Mouse (Mus musculus) kidney, postnatal 4 days (tissue): ENCODE data around the gene Tpte.

Experiments
- DNase-seq, 2 experiments: peaks; one replicate each; pipeline ENCODE4 v3.0.0; 2021; ENCODE audit warnings: mixed read lengths in 2 of 2

Gene Tpte

GRCm38 (mm10) chr8:22380934-22381333 is 97.7 kb downstream of the Tpte start:
- DNase-seq: no peak

GRCm38 (mm10) chr8:22382824-22383595 is 99.8 kb downstream of the Tpte start:
- no peak for DNase-seq

- DNase-seq: no peak
These were observed 101.9 kb downstream of the Tpte start for GRCm38 (mm10) chr8:22385158-22385557.

DNA sequence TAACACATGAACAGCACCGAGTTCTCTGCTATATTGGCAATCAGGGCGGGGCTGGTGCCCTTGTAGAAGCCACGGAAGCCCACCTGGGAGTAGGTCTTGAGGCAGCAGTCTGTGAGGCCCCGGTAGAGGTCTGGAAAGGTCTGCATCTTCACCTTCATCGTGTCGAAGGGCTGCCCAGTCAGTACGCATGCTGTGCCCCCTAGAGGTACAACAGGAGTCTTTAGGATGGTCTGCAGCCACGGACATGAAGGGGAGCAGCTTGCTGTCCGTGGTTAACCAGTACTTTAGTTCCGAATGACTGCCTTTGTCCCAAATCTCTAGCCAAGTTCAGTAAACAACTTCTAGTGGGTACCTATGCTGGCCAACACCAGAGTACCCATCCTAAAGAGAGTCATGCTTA is 106.6 kb downstream of the Tpte start:
- DNase-seq: peak in 1 of 2 experiments; percentile 16

DNA sequence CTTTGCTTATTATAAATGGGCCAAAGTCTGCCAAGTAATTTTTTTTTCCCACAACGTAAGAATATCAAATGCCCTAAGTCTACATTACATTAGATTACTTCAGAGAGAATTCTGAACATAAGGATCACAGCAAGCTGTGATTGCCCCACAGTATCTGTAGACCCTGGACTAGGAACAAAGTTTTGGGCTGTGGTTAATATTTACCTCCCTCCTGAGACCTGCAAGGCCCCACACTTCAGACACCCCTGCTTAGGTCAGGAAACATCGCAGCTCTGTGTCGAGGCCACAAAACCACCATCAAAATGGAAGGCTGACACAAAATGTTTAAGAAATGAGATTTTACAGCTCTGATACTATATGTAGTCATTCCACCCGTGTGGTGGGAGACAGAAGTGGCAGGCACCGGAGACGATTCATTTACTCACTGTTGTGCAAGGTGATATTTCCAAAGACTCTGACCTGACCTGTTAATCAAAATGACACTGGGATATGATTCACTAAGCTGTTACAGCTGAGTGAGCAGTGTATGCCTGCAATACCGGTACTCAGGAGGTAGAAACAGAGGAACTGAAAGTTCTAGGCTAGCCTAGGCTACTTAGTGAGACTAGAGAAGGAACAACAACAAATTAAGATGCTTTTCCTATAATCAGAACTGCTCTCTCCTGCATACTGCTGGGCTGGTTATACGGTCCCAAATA is 107.7 kb downstream of the Tpte start:
- peak in 1 of 2 experiments; percentile 28 for DNase-seq

DNA sequence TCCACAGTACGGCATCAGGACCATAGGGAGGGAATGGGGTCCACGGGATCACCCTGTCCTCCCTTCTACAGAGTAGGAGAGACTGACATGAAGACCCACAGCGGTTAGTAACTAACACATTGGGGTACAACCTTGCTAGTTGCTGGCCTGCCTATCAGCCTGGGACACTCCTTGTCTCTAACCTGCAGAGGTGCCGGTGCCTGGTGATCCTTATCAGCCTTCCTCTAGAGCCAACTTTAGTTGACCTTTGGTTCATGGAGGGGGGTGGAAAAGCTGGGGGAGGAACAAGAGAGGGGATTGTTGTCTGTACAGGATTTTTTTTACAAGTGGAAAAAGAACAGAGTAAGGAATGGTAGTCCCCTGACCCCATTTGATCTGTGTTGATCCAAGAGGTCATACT is 111.2 kb downstream of the Tpte start:
- DNase-seq: no peak

GRCm38 (mm10) chr8:22395256-22395655 is 112.0 kb downstream of the Tpte start:
- DNase-seq: no peak

GRCm38 (mm10) chr8:22397811-22398141 is 114.5 kb downstream of the Tpte start:
- DNase-seq: no peak

DNA sequence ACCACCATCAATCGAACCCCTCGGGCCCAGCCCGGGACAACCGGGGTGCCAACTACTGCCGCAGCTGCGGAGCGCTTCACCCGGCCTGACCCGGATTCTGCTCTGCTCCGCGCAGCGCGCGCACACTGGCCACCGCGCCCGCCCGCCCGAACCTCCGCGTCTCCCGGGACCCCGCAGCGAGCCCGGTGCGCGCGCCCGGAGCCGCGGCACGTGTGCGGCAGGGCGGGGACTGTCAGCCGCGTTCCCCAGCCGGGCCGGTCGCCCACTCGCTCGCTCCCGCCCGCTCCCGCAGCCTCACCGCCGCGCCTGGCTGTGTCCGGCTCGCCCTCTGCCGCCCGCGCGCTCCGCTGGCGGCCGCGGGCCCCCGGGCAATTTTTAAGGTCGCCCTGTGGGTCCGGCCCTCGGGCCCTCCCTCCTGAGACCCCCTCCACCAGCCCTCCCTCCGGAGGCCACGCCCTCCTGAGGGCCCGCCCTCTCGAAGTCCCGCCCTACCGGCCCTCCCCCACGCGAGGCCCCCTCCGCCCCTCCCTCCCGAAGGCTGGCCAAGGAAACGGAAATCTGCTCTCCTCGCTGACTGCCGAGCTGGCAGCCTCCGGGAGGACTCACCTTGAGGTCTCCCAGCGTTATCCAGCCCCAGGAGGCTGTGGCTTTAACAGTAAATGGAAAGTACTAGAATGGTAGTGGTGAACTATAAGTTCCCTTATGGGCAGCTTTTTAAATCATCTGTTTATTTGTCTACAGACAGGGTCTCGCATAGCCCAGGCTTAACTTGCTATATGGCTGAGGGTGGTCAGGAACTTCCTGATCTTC is 115.1 kb downstream of the Tpte start, which contains the start of gene Slc25a15:
Gene Slc25a15 (minus strand): TSS at position 456 of the 810 bp plus-strand sequence.
- peak; percentile 93 to 96 for DNase-seq

DNA sequence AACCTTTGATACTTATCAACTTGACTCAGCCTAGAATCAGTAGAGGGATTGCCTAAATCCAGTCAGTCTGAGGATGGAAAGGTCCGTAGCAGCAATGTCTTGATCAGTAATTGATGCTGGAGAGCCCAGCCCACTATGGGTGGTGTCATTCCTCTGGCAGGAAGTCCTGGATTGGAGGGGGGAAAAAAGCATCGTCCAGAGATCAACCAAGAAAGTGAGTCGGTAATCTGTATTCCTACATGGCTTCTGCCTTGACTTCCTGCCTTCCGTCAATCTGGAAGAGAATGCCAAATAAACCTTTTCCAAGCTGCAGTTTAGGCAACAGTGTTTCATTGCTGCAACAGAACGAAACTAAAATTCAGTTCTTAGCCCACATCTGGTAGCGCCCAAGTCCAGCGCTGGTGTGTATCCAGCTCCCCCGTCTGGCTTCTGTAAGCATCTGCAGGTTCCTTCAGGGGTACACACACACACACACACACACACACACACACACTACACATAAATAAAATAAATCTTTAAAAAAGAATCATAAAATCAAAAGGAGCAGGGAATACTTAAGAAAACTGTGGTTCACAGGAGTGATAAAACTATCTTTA is 116.1 kb downstream of the Tpte start:
- no peak for DNase-seq

DNA sequence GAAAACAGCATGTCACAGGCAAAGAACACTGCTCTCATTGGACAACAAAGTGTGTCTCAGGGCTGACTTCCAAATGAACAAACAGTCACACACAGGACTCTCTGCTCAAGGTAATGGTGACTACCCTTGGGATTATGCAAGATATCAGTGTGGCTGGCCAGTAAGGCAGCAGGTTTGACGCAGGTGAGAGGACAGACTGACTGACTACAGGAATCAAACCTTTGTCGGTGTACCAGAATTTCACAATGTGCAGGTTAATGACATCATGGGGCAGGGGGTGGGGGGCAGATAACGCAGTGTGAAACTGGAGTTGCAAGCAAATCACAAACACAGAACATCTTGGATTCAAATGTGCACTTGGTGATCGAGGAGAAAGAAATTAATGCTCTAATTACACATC is 117.4 kb downstream of the Tpte start:
- no peak for DNase-seq

- no peak for DNase-seq
These were observed 120.0 kb downstream of the Tpte start for GRCm38 (mm10) chr8:22403235-22403634.

DNA sequence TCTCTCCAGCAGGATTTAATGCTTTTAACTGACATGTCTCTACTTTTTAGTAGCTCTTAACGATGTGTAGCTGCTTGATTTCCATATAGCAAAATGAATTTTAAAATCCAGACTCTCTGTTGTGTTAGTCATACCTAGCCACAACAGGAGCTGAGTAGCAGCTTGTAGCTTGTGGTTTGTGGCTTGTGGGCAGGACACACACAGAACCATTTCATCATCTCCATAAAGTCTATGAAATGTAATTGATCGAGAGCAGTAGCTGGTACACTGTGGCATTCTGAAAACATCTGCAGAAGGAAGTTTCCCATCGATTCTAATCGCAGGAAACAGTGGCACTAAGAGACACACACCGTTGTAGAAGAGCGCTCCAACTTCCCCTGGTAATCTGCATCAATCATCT is 122.5 kb downstream of the Tpte start:
- DNase-seq: no peak

DNA sequence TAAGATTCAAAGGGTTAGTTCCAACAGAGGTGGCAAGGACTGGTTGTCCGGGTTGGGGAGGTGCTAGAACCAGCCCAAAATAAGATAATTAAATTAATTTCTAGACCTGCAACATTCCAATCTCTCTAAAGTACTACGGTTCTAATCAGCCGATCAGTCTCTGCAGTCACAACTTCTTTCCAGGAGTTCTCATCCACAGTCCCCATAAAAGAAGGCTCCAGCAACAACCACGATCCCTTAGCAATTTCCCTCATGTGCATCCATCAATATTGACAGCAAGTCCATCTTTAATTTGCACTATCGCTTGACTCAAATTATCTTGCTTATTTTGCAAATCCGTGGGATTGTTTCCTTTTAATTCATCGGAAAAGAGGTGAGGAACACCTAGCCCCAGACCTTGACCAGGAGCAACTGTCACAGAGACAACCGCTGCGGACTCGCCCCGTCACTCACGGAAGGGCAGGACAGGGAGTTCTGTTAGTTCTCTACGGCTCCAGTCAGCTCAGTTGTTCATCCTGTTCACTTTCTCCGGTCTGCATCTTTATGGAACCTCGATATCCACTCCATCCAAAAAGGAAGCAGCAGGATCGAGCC is 127.5 kb downstream of the Tpte start:
- DNase-seq: no peak

- peak; percentile 80 to 86 for DNase-seq
These were observed 128.1 kb downstream of the Tpte start, which contains the start of gene Mrps31 for GRCm38 (mm10) chr8:22411282-22411702. Gene Mrps31 (plus strand): TSS chr8:22411361.

GRCm38 (mm10) chr8:22411971-22412370 is 128.7 kb downstream of the Tpte start:
- DNase-seq: no peak
